Mouse (Mus musculus) frontal cortex, postnatal 36 days (tissue): ENCODE measurements around the gene St7.

ENCODE experiments used
- DNase-seq, 2 experiments: peaks; one replicate each; pipeline ENCODE4 v3.0.0; 2022; ENCODE audit warnings: low spot score in 2 of 2

Gene St7

DNA sequence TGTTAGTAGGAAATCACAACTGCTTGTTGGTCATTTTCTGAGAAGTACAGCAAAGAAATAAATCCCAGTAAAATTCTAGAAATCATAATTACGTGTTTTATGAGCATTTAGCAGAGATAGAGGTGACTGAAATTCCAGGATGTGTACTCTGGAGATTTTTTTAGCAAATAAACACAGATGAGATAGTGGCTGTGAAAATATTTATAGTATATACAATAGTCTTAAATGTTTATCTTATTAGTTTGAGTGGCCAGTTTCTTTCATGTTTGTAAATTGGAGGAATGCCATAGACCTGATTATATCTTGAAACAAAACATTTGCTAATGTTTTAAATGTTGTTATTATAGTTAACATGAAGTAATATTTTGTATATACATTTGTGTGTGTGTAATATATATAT is 205.8 kb downstream of the St7 start:
- DNase-seq, result no peak

DNA sequence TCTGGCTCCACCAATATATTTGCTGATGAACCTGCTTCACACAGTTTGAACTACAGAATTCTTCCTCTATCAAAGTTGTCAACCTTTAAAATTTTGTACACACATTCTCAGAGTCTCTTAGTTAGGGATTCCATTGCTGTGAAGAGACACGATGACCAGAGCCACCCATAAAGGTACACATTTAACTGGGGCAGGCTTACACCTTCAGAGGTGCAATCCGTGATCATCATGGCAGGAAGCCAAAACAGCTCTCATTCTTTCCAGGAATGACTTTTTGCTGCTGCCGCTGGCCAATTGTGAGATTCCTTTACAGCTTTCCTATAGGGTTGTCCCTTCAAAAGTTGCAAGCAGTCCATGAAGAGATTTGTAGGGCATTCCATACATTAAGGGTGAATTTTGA is 210.6 kb downstream of the St7 start:
- no peak for DNase-seq

DNA sequence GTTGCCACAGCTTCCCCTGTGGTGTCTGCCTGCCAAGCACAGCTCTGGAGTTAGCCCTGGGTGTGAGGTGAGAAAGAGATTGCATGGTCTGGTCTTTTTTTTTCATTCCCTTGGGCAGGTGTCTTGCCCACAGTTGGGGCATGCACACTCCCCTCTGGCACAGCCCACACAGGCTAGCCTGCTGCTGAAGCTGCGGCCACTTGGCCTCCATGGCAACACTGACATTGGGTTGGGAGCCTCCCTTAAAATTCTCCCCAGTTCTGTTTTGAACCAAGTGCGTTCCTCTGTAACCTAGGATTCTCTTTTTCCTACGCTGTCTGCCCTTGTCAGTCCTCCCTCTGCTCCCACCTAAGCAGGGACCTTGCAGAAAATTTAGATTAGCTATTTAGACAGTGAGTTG is 213.0 kb downstream of the St7 start:
- DNase-seq, result no peak

DNA sequence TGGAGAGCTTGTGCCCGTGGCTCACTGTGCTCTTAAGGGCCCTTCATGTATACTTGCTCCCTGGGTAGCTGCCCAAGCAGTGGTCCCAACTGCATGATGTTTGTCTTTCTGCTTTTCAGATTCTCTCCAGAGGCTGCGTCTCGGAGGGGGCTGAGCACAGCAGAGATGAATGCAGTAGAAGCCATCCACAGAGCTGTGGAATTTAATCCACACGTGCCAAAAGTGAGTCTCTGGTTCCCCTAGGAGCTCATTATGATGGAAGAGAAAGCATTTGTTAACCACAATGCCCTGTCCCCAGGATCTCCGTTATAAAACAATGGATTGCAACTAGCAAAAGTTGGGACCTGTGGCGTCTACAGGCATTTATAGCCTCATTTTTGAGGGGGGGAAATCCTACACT is 213.6 kb downstream of the St7 start:
- no peak for DNase-seq

DNA sequence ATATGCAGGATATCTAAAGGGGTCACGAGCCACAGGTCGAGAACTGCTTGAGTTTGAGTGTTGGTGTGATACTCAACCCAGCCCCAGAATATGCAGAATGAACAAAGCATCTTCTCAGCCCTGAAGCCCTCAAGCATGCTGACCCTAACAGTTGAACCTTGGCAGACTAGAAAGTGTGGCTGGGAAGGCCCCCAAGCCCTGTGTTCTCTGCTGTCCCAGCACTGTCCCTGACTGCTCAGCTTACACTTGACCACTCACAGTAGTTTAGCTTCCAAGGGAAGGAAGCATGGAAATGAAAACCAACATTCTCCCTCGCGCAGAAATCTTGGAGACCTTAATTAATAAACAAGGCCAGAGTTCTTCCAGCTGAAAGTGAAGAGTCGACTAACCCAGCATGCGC is 219.6 kb downstream of the St7 start:
- DNase-seq, result no peak

DNA sequence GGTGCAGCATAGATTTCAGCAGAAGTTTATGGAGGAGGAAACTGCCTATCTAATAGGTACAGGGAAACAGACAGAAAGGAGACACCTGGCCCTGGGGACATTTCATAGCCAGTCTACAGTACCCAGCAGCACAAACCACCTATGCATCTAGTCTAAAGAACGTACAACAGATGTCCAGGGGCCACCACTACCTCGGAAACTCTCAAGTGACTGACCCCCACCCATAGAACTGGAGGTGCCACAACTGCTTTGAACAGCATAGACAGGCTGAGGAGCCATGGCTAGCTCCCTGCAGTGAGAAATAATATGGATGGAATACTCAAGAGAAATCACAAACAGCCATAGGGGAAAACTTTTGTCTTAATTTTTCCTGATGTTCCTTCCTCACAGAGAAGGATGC is 220.1 kb downstream of the St7 start:
- no peak for DNase-seq

DNA sequence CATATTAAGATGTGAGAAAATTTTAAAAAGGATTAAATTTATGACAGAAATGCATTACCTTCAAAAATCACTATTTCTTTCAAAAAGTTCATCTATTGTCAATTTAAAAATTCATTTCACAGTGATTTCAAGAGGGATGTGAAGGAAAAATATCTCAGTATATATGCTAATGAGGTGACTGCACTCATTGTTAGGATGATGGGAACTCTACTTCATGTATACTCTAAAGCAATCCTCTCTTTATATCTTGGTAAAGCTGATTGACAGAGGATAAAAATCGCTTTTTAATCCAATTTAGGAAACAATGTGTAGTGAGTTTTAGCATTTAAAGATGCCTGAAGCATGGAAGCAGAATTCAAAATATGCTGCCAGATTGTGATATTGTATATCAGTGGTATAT is 220.6 kb downstream of the St7 start:
- DNase-seq, result no peak

DNA sequence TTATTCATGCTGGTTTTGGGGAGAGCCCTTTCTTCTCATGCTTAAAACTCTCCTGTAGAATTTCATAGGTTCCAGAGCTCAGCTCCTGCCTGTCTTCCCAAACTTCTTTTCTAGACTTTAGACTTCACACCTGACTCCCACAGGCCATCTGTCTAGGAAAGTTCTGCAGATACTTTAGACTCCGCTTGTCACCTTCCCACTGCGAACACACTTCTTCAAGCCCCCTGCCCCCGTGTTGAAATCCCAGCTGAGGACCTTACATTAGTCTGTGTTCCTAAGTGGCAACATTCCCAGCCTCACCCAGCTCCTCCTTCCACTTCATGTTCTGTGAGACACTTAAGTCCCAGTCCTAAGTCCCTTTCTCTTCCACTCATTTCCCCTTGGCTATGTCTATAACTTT is 221.6 kb downstream of the St7 start:
- peak; percentile 76 to 87 for DNase-seq

DNA sequence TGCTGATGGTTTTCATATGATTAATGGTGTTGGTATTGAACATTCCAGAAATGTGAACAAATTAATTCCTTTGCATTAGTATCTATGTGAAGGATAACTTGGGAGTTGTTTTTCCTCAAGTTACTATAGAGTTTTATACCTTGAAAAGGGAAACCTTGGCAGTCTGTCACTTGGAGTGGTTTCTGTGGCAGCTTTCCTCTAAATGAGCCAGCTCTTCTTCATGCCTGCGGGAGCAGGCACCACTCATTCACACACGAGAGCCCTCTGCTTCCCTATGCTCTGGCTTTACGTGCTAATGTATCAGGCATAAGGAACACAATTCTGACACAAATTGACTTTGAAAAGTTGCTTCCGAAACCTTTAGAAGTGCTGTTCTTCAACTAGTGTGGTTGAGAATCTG is 224.5 kb downstream of the St7 start:
- no peak for DNase-seq

DNA sequence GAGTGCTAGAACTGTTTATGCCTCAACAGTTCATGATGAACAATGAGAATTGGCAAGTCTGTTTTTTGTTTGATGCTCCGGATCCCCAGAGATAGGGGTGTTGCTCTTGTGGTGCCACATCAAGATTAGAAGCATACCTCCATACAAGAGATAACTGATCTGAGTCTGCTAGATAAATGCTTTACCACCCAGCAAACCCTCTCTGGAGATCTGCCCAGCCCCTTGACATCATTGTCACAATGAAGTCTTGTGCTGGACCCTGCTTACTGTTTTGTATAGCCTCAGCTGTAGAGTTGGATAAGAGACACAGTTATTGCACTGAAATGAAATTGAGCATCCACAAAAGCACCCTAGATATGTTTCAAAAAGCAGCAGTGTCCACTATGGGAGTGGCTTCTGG is 229.4 kb downstream of the St7 start:
- no peak for DNase-seq

DNA sequence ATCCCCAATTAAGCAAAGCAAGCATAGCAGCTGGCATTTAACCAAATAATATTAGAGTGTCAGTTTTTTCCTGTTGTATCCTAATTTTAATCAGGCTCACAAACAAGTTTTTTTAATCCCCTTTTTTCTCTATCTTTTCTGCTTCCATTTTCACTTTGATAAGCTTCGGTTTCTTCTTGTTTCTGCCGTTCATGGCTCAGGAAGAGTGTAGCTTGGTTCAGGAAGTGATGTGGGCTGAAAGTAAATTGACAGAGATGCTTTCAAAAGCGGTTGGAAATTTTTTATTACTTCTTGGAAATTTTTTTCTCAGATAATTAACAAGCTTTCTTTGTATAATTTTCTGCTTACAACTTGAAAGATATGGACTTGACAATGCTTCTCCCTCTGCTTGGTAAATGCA is 230.2 kb downstream of the St7 start:
- DNase-seq, result no peak

DNA sequence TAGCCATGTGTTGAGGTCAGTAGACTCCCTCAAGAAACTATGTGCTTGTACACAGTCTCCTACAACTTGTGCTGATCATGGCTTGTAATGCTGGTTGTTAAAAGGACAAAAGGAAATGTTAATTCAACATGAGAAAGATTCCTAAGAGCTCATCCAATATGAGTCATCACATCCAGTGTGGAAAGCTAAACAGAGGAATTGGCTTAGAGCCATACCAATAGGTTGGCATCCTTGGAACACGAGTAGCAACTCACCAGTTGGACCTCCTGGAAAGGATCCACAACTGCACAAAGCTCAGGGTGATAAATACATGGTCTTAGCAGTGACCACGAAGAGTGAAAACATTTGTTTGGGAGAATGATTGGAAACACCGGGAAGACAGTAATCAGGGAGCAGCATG is 230.6 kb downstream of the St7 start:
- DNase-seq, result no peak

DNA sequence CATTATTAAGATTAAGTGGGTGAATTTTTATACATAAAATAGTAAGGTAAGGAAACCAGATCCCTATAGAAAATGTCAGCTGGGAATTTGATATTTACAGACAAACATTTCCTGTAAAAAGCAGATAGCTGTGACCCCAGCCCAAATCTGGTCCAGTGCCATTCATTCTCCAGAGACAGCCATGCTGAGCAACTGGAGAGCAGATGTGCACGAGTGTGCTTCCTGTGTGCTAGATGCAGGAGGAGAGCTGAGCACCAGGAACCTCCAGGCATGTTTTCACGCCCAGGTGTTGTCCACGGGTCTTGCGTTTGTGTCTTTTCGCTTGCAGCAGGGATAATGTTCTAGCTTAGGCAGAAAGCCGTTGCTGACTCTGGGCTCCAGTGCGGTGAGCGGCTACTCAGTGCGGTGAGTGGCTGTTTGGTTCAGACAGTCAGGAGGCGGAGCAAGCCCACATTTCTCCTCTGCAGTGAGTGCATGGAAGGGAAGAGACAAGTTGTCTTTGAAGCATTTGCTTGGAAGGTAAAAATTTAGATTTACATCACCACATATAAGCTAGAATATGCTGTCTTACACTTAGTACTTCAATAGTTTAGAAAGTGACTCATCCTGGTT is 231.3 kb downstream of the St7 start:
- peak in 1 of 2 experiments; percentile 37 for DNase-seq

DNA sequence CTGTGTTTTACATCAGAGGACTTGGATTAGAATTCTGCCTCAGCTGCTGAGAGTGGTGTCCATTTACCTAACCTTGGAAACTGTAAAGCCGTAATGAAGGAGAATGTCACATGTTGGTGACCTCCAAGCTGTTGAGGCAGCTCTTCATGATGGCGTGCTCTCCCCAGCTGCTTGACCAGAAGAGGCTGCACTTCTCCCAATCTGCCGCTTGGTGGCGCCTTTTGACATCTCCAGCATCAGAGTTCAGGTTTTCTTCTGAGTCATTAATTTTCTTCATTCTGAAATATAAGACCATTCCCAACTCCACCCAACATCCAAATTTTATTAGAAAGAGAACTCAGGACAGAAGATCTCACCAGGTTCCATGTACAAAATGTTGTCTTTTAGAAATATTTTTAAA is 232.5 kb downstream of the St7 start:
- no peak for DNase-seq

DNA sequence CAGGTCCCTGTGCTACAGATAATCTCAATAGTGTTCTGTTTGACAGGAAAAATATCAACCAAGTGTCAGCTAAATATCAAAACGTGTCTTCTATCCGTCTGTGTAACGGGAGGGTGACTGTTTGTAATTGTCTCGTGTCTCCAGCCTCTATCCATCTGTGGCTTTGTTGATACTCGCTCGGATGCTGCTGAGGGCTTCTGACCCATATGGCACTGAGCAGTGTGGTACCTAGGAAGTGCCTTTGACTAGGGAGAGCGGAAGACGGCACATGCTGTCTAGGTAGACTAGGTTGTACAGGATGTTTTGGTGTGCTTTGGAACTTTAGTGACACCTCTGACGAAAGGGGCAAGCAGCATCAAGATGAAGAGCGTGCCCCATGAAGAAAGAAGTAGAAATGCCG is 235.0 kb downstream of the St7 start:
- DNase-seq, result no peak

DNA sequence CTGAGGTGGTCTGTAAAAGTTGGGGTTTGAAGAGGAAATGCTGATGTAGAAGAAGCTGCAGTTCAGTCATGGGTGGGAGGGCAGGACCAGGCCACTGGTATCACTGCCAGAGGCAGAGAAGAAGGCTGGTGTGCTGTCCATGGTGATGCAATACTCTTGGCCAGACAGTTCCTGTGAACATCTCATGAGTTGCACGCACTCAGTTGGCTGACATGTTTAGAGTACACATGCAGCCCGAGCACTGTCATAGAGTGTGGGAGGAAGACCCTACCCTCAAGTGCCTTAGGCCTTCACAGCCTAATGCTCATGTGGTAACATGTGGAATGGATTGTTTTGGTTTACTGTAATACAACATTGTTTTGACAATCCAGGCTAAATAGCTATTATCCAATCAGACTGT is 238.5 kb downstream of the St7 start:
- no peak for DNase-seq

DNA sequence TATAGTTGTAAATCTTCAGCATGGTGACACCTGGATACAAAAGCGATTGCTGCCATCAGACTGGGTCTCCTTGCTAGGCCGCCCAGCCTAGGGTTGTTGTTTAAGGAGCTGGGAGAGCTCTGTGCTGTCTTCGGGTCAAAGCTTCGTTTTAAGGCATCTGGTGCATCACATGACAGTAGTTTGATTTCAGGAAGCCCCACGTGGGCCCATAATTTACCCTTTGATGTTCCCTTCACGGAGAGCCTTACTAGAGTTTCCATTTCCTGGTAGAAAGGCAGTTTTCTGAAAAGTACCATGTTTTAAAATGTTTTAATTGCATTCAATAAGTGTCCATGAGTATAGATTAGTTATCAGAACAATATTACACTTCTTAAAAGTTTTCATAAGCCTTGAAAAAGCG is 239.1 kb downstream of the St7 start:
- DNase-seq, result no peak

DNA sequence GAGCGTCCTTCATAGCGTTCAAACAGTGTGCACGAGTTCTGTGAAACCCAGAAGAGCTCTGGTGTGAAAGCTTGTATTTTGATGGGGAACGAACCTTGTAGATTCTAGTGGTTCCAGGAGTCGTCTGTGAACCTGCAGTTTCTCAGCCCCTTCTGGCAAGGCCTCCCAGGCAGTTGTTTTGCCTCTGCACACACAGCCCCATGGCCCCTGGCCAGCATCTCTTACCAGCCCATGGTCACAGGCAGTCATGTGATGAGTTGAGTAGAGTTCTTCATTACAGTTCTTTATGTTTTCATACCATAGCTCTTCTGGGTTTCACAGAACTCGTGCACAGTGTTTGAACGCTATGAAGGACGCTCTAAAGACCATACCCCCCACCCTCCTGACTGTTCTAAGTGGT is 240.1 kb downstream of the St7 start:
- no peak for DNase-seq

DNA sequence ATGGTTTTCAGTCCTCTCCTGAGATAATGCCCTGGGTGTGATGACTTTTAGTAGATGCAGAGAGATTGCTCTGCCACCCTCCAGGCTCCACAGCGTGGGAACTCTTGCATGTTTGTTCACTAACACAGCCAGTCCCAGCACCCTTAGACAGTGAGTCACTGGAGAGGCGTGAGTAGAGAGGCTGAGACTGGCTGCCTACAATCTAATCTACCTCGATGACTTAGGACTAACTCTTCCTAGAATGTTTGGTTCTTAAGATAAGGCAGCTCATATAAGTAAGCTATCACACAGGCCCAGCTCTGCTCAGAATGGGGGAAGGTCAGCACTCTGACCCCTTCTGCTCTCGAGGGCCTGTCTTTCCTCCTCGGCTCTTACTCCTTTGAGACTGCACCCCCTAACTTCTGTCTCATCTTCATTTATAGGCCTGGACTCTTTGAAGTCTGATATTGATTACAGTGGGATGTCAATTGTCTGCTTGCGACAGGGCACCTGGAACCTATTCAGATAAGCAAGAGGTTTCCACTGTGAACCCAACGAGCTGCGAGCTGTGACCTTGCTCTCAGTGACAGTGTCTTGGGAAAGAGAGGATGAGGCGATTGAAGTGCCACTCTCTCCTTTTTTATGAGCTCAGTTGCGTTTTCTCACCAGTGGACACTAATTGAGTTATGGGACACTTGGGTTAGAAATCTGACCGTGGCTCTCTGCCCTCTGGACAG is 246.1 kb downstream of the St7 start:
- peak; percentile 26 to 36 for DNase-seq

DNA sequence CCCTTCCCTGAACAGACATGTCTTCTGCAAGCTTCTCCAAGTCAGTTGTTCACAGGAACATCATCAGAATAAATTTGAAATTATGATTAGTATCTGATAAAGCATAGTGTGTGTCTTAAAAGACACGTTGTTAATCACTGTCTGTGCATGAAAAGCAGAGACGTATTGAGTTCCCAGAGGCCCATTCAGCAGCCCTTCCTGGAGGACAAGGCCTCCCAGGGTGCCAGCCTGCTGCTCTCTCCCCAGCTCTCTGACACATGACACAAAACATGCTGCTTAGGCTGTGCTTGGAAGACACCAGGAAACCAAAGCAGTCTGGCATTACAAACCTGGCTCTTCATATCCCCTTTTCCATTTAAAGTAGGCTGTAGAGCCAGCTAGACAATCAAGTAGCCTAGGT is 249.2 kb downstream of the St7 start:
- DNase-seq, result no peak

DNA sequence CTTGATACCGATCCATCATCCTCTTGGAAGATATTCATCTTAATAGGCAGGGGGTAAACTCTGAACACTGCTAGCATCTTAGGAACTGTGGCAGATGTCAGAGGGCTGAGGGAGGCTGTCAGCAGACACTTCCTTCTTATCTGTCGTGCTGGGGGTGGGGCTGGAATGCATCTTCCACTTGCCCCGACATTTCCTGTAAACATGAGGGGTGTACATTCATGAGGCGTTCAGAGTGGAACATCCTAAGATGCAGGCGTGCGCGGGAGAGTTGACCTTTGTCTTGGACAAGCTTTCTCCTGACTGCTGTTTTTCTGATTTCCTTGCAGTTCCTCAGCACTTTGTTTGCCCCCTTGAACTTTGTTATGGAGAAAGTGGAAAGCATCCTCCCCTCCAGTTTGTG is 249.6 kb downstream of the St7 start:
- no peak for DNase-seq

DNA sequence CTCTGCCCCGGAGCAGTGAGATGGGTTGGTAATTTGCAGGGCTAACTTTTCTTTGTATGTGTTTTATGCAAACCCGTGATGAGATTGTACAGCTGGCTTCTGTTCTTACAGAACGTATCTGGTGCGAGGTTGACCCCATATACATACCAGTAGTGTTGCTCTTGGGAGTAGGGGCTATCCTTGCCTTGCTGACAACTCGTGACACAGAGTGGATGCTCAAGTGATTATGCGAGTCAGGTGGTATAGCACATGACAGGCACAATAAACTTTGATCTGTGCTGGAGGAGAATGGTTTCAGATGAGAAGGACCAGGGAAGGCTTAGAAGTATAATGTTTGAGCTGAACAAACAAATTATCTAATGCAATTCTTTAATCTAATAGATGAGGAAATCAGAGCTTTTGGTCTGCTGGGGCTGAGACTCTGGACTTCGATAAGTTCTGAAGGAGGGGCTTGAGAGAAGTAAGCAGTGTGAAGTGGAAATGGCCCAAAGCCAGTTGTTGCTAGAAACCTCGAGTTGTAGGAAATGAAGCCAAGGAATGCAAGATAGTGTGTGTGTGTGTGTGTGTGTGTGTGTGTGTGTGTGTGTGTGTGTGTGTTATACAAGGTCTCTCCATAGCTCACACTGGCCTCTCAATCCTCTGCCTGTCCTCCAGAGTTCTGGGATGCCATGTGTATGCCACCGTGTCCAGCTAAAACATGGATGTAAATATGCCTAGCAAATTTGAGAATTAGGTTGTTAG is 251.3 kb downstream of the St7 start:
- no peak for DNase-seq

DNA sequence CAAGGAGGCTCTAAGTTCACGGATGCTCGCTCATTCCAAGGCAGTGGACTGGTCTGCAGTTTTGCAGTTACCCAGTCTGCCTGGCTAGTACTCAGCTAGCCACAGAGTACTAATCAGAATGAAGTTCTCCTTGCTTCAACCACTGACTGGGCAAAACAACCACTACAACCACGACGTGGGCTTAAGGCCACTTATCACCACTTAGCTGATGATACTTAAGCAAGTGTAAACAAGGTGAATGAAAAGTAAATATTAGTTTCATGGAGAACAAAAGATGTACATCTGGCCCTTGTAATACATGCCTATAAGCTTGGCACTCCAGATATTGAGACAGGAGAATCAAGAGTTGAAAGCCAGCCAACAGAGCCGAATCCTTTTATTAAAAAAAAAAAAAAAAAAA is 253.7 kb downstream of the St7 start:
- DNase-seq, result no peak
